In genomic region chr13:24055072-24055869, GRCm38 (mm10) we compare ENCODE assay signal across 17 mouse cellular contexts.
A peak's percentile ranks its signal among the peaks of the same experiment; 100 is the strongest.
DNase-seq lines count a peak whose midpoint lies in the region; ATAC-seq and TF ChIP-seq lines count a peak whose summit lies in the region.
"Had no signal": no experiment of that assay in that cellular context is flagged by ENCODE, and none has a peak within 500 bp of the region (broad histone marks: within the 10 kb centered on the region; RNA-seq: fewer than 3 reads in every experiment).

No protein-coding gene starts in this region.

- no peak overlapping the region for H3K4me3 ChIP-seq in forebrain, embryonic 14.5 days (ENCODE audit: low read depth, low read length)
- no peak overlapping the region for H3K4me3 ChIP-seq in forebrain, embryonic 10.5 days
- no peak overlapping the region for H3K4me3 ChIP-seq in forebrain, postnatal 0 days (ENCODE audit: low read depth, low read length)
- H3K4me3 ChIP-seq in midbrain, embryonic 16.5 days (ENCODE audit: low read depth, low read length) = no peak overlapping the region
- H3K4me3 ChIP-seq: embryonic facial prominence, embryonic 10.5 days; heart, embryonic 12.5 days had no signal

- no peaks in the 10 kb centered on the region for H3K36me3 ChIP-seq in forebrain, embryonic 14.5 days (ENCODE audit: control insufficient read depth, insufficient read depth, low read length)
- H3K36me3 ChIP-seq in forebrain, embryonic 10.5 days (replicated peaks) = no peaks in the 10 kb centered on the region
- no peaks in the 10 kb centered on the region for H3K36me3 ChIP-seq in forebrain, postnatal 0 days (ENCODE audit: insufficient read depth)
- no peaks in the 10 kb centered on the region for H3K36me3 ChIP-seq in midbrain, embryonic 16.5 days (ENCODE audit: control insufficient read depth, insufficient read depth, low read length)
- H3K36me3 ChIP-seq: embryonic facial prominence, embryonic 10.5 days; heart, embryonic 12.5 days had no signal

- TF ChIP-seq CTCF in brain, embryonic 14.5 days (IDR thresholded peaks at IDR 0.05; ENCODE audit: borderline replicate concordance, extremely low read depth, insufficient read depth, insufficient read length) = no peak
- no peak for TF ChIP-seq CTCF in forebrain, postnatal 0 days (IDR thresholded peaks at IDR 0.05; ENCODE audit: low read depth)

- H3K4me1 ChIP-seq in forebrain, embryonic 14.5 days (ENCODE audit: control insufficient read depth, insufficient read depth, low read length) = no peaks in the 10 kb centered on the region
- H3K4me1 ChIP-seq in forebrain, embryonic 10.5 days = peaks cover 19% of the 10 kb centered on the region
- peaks cover 8% of the 10 kb centered on the region; the same call in 1 of the 2 replicates for H3K4me1 ChIP-seq in forebrain, postnatal 0 days (ENCODE audit: insufficient read depth)
- peaks cover 9% of the 10 kb centered on the region for H3K4me1 ChIP-seq in midbrain, embryonic 16.5 days (ENCODE audit: control insufficient read depth, insufficient read depth, low read length)
- H3K4me1 ChIP-seq: heart, embryonic 12.5 days had no signal

- no peak for TF ChIP-seq POLR2A in brain, embryonic 14.5 days (IDR thresholded peaks at IDR 0.05; ENCODE audit: borderline replicate concordance, extremely low read depth, insufficient read depth, insufficient read length, poor library complexity, severe bottlenecking)

- no peaks in the 10 kb centered on the region for H3K27me3 ChIP-seq in forebrain, embryonic 14.5 days (replicated peaks; ENCODE audit: control insufficient read depth, insufficient read depth, low read length)
- no peaks in the 10 kb centered on the region for H3K27me3 ChIP-seq in forebrain, embryonic 10.5 days (ENCODE audit: poor library complexity, severe bottlenecking)
- H3K27me3 ChIP-seq in forebrain, postnatal 0 days (ENCODE audit: insufficient read depth, low read length) = no peaks in the 10 kb centered on the region
- H3K27me3 ChIP-seq in midbrain, embryonic 16.5 days (ENCODE audit: control insufficient read depth, insufficient read depth, low read depth, low read length) = no peaks in the 10 kb centered on the region
- H3K27me3 ChIP-seq: CH12.LX; heart, embryonic 12.5 days; Patski had no signal

- H3K9ac ChIP-seq in forebrain, embryonic 14.5 days (ENCODE audit: low read length) = no peak overlapping the region
- no peak overlapping the region for H3K9ac ChIP-seq in forebrain, postnatal 0 days
- no peak overlapping the region for H3K9ac ChIP-seq in midbrain, embryonic 16.5 days (ENCODE audit: low read depth, low read length)
- H3K9ac ChIP-seq: heart, embryonic 12.5 days had no signal

- no peak for ATAC-seq in forebrain, embryonic 14.5 days
- peak; percentile 35; the same call in 1 of the 2 replicates for ATAC-seq in forebrain, postnatal 0 days
- ATAC-seq in midbrain, embryonic 16.5 days = peak; percentile 69
- ATAC-seq: activated CD4-positive, CD25-positive, alpha-beta regulatory T cell, adult 4 months; hindbrain, embryonic 16.5 days; Patski had no signal

- peak; percentile 33 for DNase-seq in forebrain, embryonic 14.5 days (ENCODE audit: low spot score)
- DNase-seq in forebrain, embryonic 10.5 days (ENCODE audit: extremely low spot score, low spot score) = no peak
- DNase-seq in brain, embryonic 14.5 days (ENCODE audit: low read depth) = peak; percentile 63
- no peak for DNase-seq in forebrain, postnatal 0 days
- no peak for DNase-seq in layer of hippocampus, adult 8-10 months (ENCODE audit: low spot score in 2 of 2)
- DNase-seq: adrenal gland, postnatal 14 days; cerebellum, adult 18-20 months; cerebellum, adult 9-11 months; gastrocnemius, postnatal 14 days; heart, postnatal 36 days had no signal

- H3K27ac ChIP-seq in forebrain, embryonic 14.5 days (ENCODE audit: low read depth, low read length) = no peak overlapping the region
- H3K27ac ChIP-seq in forebrain, embryonic 10.5 days = no peak overlapping the region
- no peak overlapping the region for H3K27ac ChIP-seq in forebrain, postnatal 0 days (ENCODE audit: low read depth, low read length)
- H3K27ac ChIP-seq in midbrain, embryonic 16.5 days (ENCODE audit: low read length) = 0 out of 2 replicates have a peak overlapping the region, but pooled peaks have one; percentile 29
- H3K27ac ChIP-seq: embryonic facial prominence, embryonic 10.5 days had no signal

- H3K4me2 ChIP-seq in forebrain, embryonic 14.5 days (ENCODE audit: low read length) = no peak overlapping the region
- H3K4me2 ChIP-seq in forebrain, postnatal 0 days (ENCODE audit: low read depth) = no peak overlapping the region
- H3K4me2 ChIP-seq in midbrain, embryonic 16.5 days (ENCODE audit: low read length) = no peak overlapping the region
- H3K4me2 ChIP-seq: heart, embryonic 12.5 days had no signal

- WGBS in forebrain, embryonic 14.5 days = 46% methylated on average over 5 of the region's 5 CpGs
- 62% methylated on average over 5 of the region's 5 CpGs for WGBS in forebrain, embryonic 10.5 days
- WGBS in forebrain, postnatal 0 days = 53% methylated on average over 5 of the region's 5 CpGs
- 36% methylated on average over 5 of the region's 5 CpGs for WGBS in midbrain, embryonic 16.5 days

- H3K9me3 ChIP-seq in forebrain, embryonic 14.5 days (replicated peaks; ENCODE audit: control insufficient read depth, low read length) = no peaks in the 10 kb centered on the region
- no peaks in the 10 kb centered on the region for H3K9me3 ChIP-seq in forebrain, embryonic 10.5 days
- H3K9me3 ChIP-seq in forebrain, postnatal 0 days (ENCODE audit: low read length) = no peaks in the 10 kb centered on the region
- no peaks in the 10 kb centered on the region for H3K9me3 ChIP-seq in midbrain, embryonic 16.5 days (replicated peaks; ENCODE audit: control insufficient read depth, low read length, poor library complexity, severe bottlenecking)
- H3K9me3 ChIP-seq: embryonic facial prominence, embryonic 10.5 days; heart, embryonic 12.5 days had no signal

Comparison
In these comparisons a context has a peak if more than half of its experiments do, and no peak if none do; other contexts are left out.
1. DNase-seq: peak in forebrain, embryonic 14.5 days (single experiment) and brain, embryonic 14.5 days (single experiment); none in forebrain, embryonic 10.5 days (single experiment), forebrain, postnatal 0 days (single experiment) and layer of hippocampus, adult 8-10 months (0 of 2).